Mouse (Mus musculus) midbrain, embryonic 15.5 days (tissue): Measurements from ENCODE around the gene Clasp2. TPM values are rescaled to one million over a fixed set of nuclear protein-coding genes. Genes with fewer than 3 reads are reported as not detected.
"Not testable (repeated sequence)": the region's sequence is repeated elsewhere in the genome, so short reads cannot be mapped to it uniquely, and the experiment has no call there.

Source experiments
- ATAC-seq: fragments of 200-750 bp; cut with Nextera tagmentation; replicated peaks from 2 replicates; pipeline ENCODE4 v1.8.0; 2017; ENCODE audit warnings: moderate TSS enrichment
- H3K27ac ChIP-seq: fragments of 300-500 bp; sonication (generic); 2 replicates; pipeline ENCODE4 v1.5.1; 2015; ENCODE audit warnings: mild to moderate bottlenecking, inconsistent platforms
- H3K27me3 ChIP-seq: fragments of 300-500 bp; sonication (generic); replicated peaks from 2 replicates; pipeline ENCODE4 v1.6.1; 2015; ENCODE audit warnings: inconsistent platforms
- H3K36me3 ChIP-seq: fragments of 300-500 bp; sonication (generic); replicated peaks from 2 replicates; pipeline ENCODE4 v1.6.1; 2015; ENCODE audit warnings: inconsistent platforms
- H3K4me1 ChIP-seq: fragments of 300-500 bp; sonication (generic); 2 replicates; pipeline ENCODE4 v1.6.1; 2015; ENCODE audit warnings: inconsistent platforms
- H3K4me2 ChIP-seq: fragments of 300-500 bp; sonication (generic); 2 replicates; pipeline ENCODE4 v1.6.1; 2015; ENCODE audit warnings: inconsistent platforms, mild to moderate bottlenecking, moderate library complexity
- H3K4me3 ChIP-seq: fragments of 300-500 bp; sonication (generic); 2 replicates; pipeline ENCODE4 v1.5.1; 2015; ENCODE audit warnings: mild to moderate bottlenecking, inconsistent platforms
- H3K9ac ChIP-seq: fragments of 300-500 bp; sonication (generic); 2 replicates; pipeline ENCODE4 v1.6.1; 2015; ENCODE audit warnings: mild to moderate bottlenecking, inconsistent platforms
- H3K9me3 ChIP-seq: fragments of 300-500 bp; sonication (generic); 2 replicates; pipeline ENCODE4 v1.6.1; 2016; ENCODE audit warnings: inconsistent platforms
- WGBS: fragments of 180-500 bp; shearing (Covaris S2); methylation state at CpG from one replicate; pipeline ENCODE4 v1.1.7; 2015; ENCODE audit warnings: mixed read lengths; 5-methylcytosine and 5-hydroxymethylcytosine counted together
- polyA plus RNA-seq: library from polyadenylated mRNA; unstranded; fragments of >200 nt; fragmentation: Nextera tagmentation; extraction: Ambion mirVana; gene quantifications from 2 replicates; pipeline ENCODE4 v1.2.1, GENCODE M21; 2015

The Clasp2 gene
- polyA plus RNA-seq, 1 experiment from 2014 or later = 143 TPM

GRCm38 (mm10) chr9:113762389-113762788 is 21.1 kb downstream of the Clasp2 start:
- Histone ChIP-seq H3K4me2 (no peak overlapping the region), H3K9ac (no peak overlapping the region), H3K36me3 (no peaks in the 10 kb centered on the region), H3K4me3 (no peak overlapping the region), H3K27me3 (no peaks in the 10 kb centered on the region), H3K27ac (no peak overlapping the region), H3K9me3 (no peaks in the 10 kb centered on the region), H3K4me1 (no peaks in the 10 kb centered on the region)
- ATAC-seq = no peak
- 94% methylated on average over 6 of the region's 6 CpGs for WGBS

GRCm38 (mm10) chr9:113763123-113763522 is 21.9 kb downstream of the Clasp2 start:
- H3K4me3 ChIP-seq = no peak overlapping the region
- H3K36me3 ChIP-seq = no peaks in the 10 kb centered on the region
- 98% methylated on average over 4 of the region's 4 CpGs for WGBS
- H3K9me3 ChIP-seq = no peaks in the 10 kb centered on the region
- H3K4me1 ChIP-seq = no peaks in the 10 kb centered on the region
- no peak overlapping the region for H3K4me2 ChIP-seq
- no peaks in the 10 kb centered on the region for H3K27me3 ChIP-seq
- no peak overlapping the region for H3K27ac ChIP-seq
- no peak for ATAC-seq
- no peak overlapping the region for H3K9ac ChIP-seq

- Histone ChIP-seq H3K36me3 (no peaks in the 10 kb centered on the region), H3K9ac (no peak overlapping the region), H3K4me1 (no peaks in the 10 kb centered on the region), H3K27me3 (no peaks in the 10 kb centered on the region), H3K27ac (no peak overlapping the region), H3K4me2 (no peak overlapping the region), H3K9me3 (no peaks in the 10 kb centered on the region), H3K4me3 (no peak overlapping the region)
- no peak for ATAC-seq
- 90% methylated on average over 4 of the region's 4 CpGs for WGBS
Measured at GRCm38 (mm10) chr9:113770640-113771039, 29.4 kb downstream of the Clasp2 start.

- no peak for ATAC-seq
- WGBS = 89% methylated on average over 3 of the region's 3 CpGs
Measured at GRCm38 (mm10) chr9:113780863-113781262, 39.6 kb downstream of the Clasp2 start.

GRCm38 (mm10) chr9:113782362-113783005 is 41.2 kb downstream of the Clasp2 start:
- H3K27ac ChIP-seq = no peak overlapping the region
- no peak overlapping the region for H3K4me2 ChIP-seq
- H3K27me3 ChIP-seq = no peaks in the 10 kb centered on the region
- H3K4me3 ChIP-seq = no peak overlapping the region
- WGBS = 38% methylated on average over 4 of the region's 4 CpGs
- H3K36me3 ChIP-seq = no peaks in the 10 kb centered on the region
- no peak for ATAC-seq
- H3K9ac ChIP-seq = no peak overlapping the region
- no peaks in the 10 kb centered on the region for H3K4me1 ChIP-seq
- no peaks in the 10 kb centered on the region for H3K9me3 ChIP-seq

More at GRCm38 (mm10) chr9:113780863-113781262, 39.6 kb downstream of the Clasp2 start:
- no peak overlapping the region for H3K4me2 ChIP-seq
- no peak overlapping the region for H3K9ac ChIP-seq
- H3K4me3 ChIP-seq = no peak overlapping the region
- no peak overlapping the region for H3K27ac ChIP-seq
- no peaks in the 10 kb centered on the region for H3K4me1 ChIP-seq
- H3K9me3 ChIP-seq = no peaks in the 10 kb centered on the region
- no peaks in the 10 kb centered on the region for H3K36me3 ChIP-seq
- no peaks in the 10 kb centered on the region for H3K27me3 ChIP-seq

GRCm38 (mm10) chr9:113783674-113784073 is 42.4 kb downstream of the Clasp2 start:
- WGBS = 49% methylated on average over 5 of the region's 5 CpGs
- Histone ChIP-seq H3K4me2 (no peak overlapping the region), H3K9me3 (no peaks in the 10 kb centered on the region), H3K27ac (no peak overlapping the region), H3K36me3 (no peaks in the 10 kb centered on the region), H3K9ac (no peak overlapping the region), H3K4me3 (no peak overlapping the region), H3K27me3 (no peaks in the 10 kb centered on the region), H3K4me1 (no peaks in the 10 kb centered on the region)
- no peak for ATAC-seq

GRCm38 (mm10) chr9:113789283-113789682 is 48.0 kb downstream of the Clasp2 start:
- 61% methylated on average over 6 of the region's 6 CpGs for WGBS
- H3K4me2 ChIP-seq, H3K27me3 ChIP-seq, H3K27ac ChIP-seq, H3K36me3 ChIP-seq, H3K4me3 ChIP-seq, ATAC-seq, H3K9me3 ChIP-seq, H3K9ac ChIP-seq: not testable (repeated sequence)
- peaks cover 17% of the 10 kb centered on the region for H3K4me1 ChIP-seq

- Histone ChIP-seq H3K4me3 (peak overlapping the region; percentile 57), H3K4me2 (peak overlapping the region; percentile 69), H3K4me1 (peaks cover 31% of the 10 kb centered on the region), H3K27ac (peak overlapping the region; percentile 92), H3K27me3 (no peaks in the 10 kb centered on the region), H3K36me3 (no peaks in the 10 kb centered on the region), H3K9ac (peak overlapping the region; percentile 71), H3K9me3 (no peaks in the 10 kb centered on the region)
- WGBS = 0% methylated on average over 17 of the region's 17 CpGs
- ATAC-seq = peak; percentile 99
Measured at GRCm38 (mm10) chr9:113792651-113793512, 51.6 kb downstream of the Clasp2 start.

GRCm38 (mm10) chr9:113793513-113793905 is 52.2 kb downstream of the Clasp2 start:
- WGBS = 20% methylated on average over 3 of the region's 3 CpGs
- ATAC-seq = no peak
- Histone ChIP-seq H3K4me3 (peak overlapping the region; percentile 57), H3K27me3 (no peaks in the 10 kb centered on the region), H3K4me2 (peak overlapping the region; percentile 69), H3K4me1 (peaks cover 31% of the 10 kb centered on the region), H3K27ac (peak overlapping the region; percentile 92), H3K9me3 (no peaks in the 10 kb centered on the region), H3K36me3 (no peaks in the 10 kb centered on the region), H3K9ac (peak overlapping the region; percentile 71)

GRCm38 (mm10) chr9:113793966-113794365 is 52.7 kb downstream of the Clasp2 start:
- H3K9me3 ChIP-seq = no peaks in the 10 kb centered on the region
- peak overlapping the region; percentile 69 for H3K4me2 ChIP-seq
- no peak for ATAC-seq
- H3K9ac ChIP-seq = peak overlapping the region; percentile 71; the same call in 1 of the 2 replicates
- peak overlapping the region; percentile 57 for H3K4me3 ChIP-seq
- H3K36me3 ChIP-seq = no peaks in the 10 kb centered on the region
- H3K4me1 ChIP-seq = peaks cover 31% of the 10 kb centered on the region
- 57% methylated on average over 2 of the region's 2 CpGs for WGBS
- H3K27ac ChIP-seq = peak overlapping the region; percentile 92
- H3K27me3 ChIP-seq = no peaks in the 10 kb centered on the region

GRCm38 (mm10) chr9:113797206-113797605 is 55.9 kb downstream of the Clasp2 start:
- H3K9ac ChIP-seq = no peak overlapping the region
- 84% methylated on average over 5 of the region's 5 CpGs for WGBS
- ATAC-seq = no peak

GRCm38 (mm10) chr9:113800671-113801070 is 59.4 kb downstream of the Clasp2 start:
- Histone ChIP-seq H3K27me3 (no peaks in the 10 kb centered on the region), H3K9ac (no peak overlapping the region), H3K4me1 (peaks cover 10% of the 10 kb centered on the region), H3K27ac (no peak overlapping the region), H3K36me3 (no peaks in the 10 kb centered on the region), H3K4me2 (no peak overlapping the region), H3K9me3 (no peaks in the 10 kb centered on the region), H3K4me3 (no peak overlapping the region)
- ATAC-seq = no peak
- WGBS = 95% methylated on average over 3 of the region's 3 CpGs

More at GRCm38 (mm10) chr9:113797206-113797605, 55.9 kb downstream of the Clasp2 start:
- Histone ChIP-seq H3K36me3 (no peaks in the 10 kb centered on the region), H3K4me2 (no peak overlapping the region), H3K27ac (no peak overlapping the region), H3K4me3 (no peak overlapping the region), H3K9me3 (no peaks in the 10 kb centered on the region), H3K4me1 (peaks cover 23% of the 10 kb centered on the region), H3K27me3 (no peaks in the 10 kb centered on the region)
